Mouse (Mus musculus): ENCODE data around the gene Gm2115. TPM values are rescaled to one million over a fixed set of nuclear protein-coding genes. Genes with fewer than 3 reads are reported as not detected.

Gm2115 gene
- polyA plus RNA-seq (2017; shearing (Covaris generic)), result not detected

GRCm38 (mm10) chr7:84528796-84529533, at the start of gene Gm2115:
TSS of gene Gm2115 (plus strand) at chr7:84528954.

GRCm38 (mm10) chr7:84606293-84606749, 77.6 kb downstream of the Gm2115 start, which contains the start of gene Fah:
TSS of gene Fah (minus strand) at chr7:84606722.

Other genes starting within 250 kb of the Gm2115 start
- 2.8 TPM for gene Arnt2, start 118.8 kb upstream of the Gm2115 start, polyA plus RNA-seq (2017; shearing (Covaris generic))
- gene Fah, start 77.8 kb downstream of the Gm2115 start, polyA plus RNA-seq (2017; shearing (Covaris generic)), result 3.5 TPM
- 210 TPM for gene Zfand6, start 161.0 kb downstream of the Gm2115 start, polyA plus RNA-seq (2017; shearing (Covaris generic))

Measured in effector memory CD4-positive, alpha-beta T cell, adult 5 months (primary cell).